Comparison of ENCODE assay signal across 12 mouse cellular contexts in the genomic region with DNA sequence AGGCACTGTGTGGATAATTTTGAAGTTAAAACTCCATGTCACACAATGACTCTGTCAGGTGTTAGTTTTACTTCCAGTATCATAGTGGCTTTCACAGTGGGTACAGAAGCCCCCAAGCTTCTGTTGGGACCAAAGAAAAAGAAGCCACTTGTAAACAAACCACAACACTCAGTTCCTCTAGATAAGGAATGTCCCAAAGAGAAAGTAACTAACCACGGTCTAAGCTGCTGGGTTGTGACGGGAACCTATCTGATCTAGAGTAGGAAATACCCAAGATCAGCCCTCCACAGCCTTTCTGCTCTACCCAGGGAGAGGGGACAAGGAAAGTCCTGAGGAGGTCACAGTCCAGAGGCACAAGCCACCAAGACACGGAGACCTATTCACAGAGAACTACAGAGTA.
DNase-seq lines count a peak whose midpoint lies in the region; ATAC-seq and TF ChIP-seq lines count a peak whose summit lies in the region.
"Had no signal": no experiment of that assay in that cellular context is flagged by ENCODE, and none has a peak within 500 bp of the region (broad histone marks: within the 10 kb centered on the region; RNA-seq: fewer than 3 reads in every experiment).

No protein-coding gene starts in this region.

- H3K27me3 ChIP-seq in heart, embryonic 12.5 days (replicated peaks) = no peaks in the 10 kb centered on the region
- no peaks in the 10 kb centered on the region for H3K27me3 ChIP-seq in erythroblast, embryonic 14.5 days (ENCODE audit: control insufficient read depth)
- no peaks in the 10 kb centered on the region for H3K27me3 ChIP-seq in lung, postnatal 0 days (replicated peaks; ENCODE audit: insufficient read depth, low read length)
- H3K27me3 ChIP-seq: forebrain, embryonic 15.5 days; hindbrain, embryonic 12.5 days had no signal

- TF ChIP-seq EP300 in lung, postnatal 0 days (IDR thresholded peaks at IDR 0.05) = no peak

- peak overlapping the region; percentile 34; the same call in 1 of the 2 replicates for H3K27ac ChIP-seq in heart, embryonic 12.5 days (ENCODE audit: poor library complexity, severe bottlenecking)
- no peak overlapping the region for H3K27ac ChIP-seq in lung, postnatal 0 days (ENCODE audit: low read length)
- H3K27ac ChIP-seq: forebrain, embryonic 15.5 days; hindbrain, embryonic 12.5 days had no signal

- no peaks in the 10 kb centered on the region for H3K9me3 ChIP-seq in heart, embryonic 12.5 days (replicated peaks)
- H3K9me3 ChIP-seq in erythroblast, embryonic 14.5 days (ENCODE audit: control insufficient read depth, low read length) = no peaks in the 10 kb centered on the region
- no peaks in the 10 kb centered on the region for H3K9me3 ChIP-seq in lung, postnatal 0 days (ENCODE audit: low read length)
- H3K9me3 ChIP-seq: forebrain, embryonic 15.5 days; hindbrain, embryonic 12.5 days had no signal

- TF ChIP-seq CTCF in lung, postnatal 0 days (IDR thresholded peaks at IDR 0.05) = no peak

- H3K9ac ChIP-seq in heart, embryonic 12.5 days = no peak overlapping the region
- H3K9ac ChIP-seq in lung, postnatal 0 days (replicated peaks; ENCODE audit: low read depth) = no peak overlapping the region
- H3K9ac ChIP-seq: forebrain, embryonic 15.5 days; hindbrain, embryonic 12.5 days had no signal

- H3K36me3 ChIP-seq in heart, embryonic 12.5 days = no peaks in the 10 kb centered on the region
- no peaks in the 10 kb centered on the region for H3K36me3 ChIP-seq in erythroblast, embryonic 14.5 days (ENCODE audit: control insufficient read depth)
- no peaks in the 10 kb centered on the region for H3K36me3 ChIP-seq in lung, postnatal 0 days (ENCODE audit: insufficient read depth, low read length)
- H3K36me3 ChIP-seq: forebrain, embryonic 15.5 days; hindbrain, embryonic 12.5 days had no signal

- H3K4me1 ChIP-seq in heart, embryonic 12.5 days (replicated peaks) = peaks cover 29% of the 10 kb centered on the region
- H3K4me1 ChIP-seq in erythroblast, embryonic 14.5 days (ENCODE audit: control insufficient read depth) = peaks cover 6% of the 10 kb centered on the region
- no peaks in the 10 kb centered on the region for H3K4me1 ChIP-seq in lung, postnatal 0 days (ENCODE audit: insufficient read depth, low read depth, low read length)

- DNase-seq in heart, adult 18-20 months = no peak
- peak; percentile 21 for DNase-seq in CD4-positive helper T cell, adult 2 months (ENCODE audit: low read depth, low spot score)
- no peak for DNase-seq in lung, postnatal 0 days (ENCODE audit: low spot score)
- DNase-seq in gastrocnemius, adult 8-10 months (ENCODE audit: low spot score in 2 of 2) = no peak
- DNase-seq in frontal cortex, postnatal 10 days (ENCODE audit: low spot score in 2 of 2) = no peak
- DNase-seq: lung, adult 2 months had no signal

- no peak overlapping the region for H3K4me2 ChIP-seq in heart, embryonic 12.5 days
- H3K4me2 ChIP-seq in lung, postnatal 0 days (replicated peaks; ENCODE audit: low read depth, low read length) = no peak overlapping the region
- H3K4me2 ChIP-seq: forebrain, embryonic 15.5 days; hindbrain, embryonic 12.5 days had no signal

- no peak overlapping the region for H3K4me3 ChIP-seq in heart, embryonic 12.5 days
- H3K4me3 ChIP-seq in erythroblast, embryonic 14.5 days (replicated peaks) = peak overlapping the region; percentile 3
- H3K4me3 ChIP-seq in lung, postnatal 0 days (ENCODE audit: low read depth, low read length) = no peak overlapping the region
- H3K4me3 ChIP-seq: forebrain, embryonic 15.5 days; hindbrain, embryonic 12.5 days had no signal

- WGBS in heart, embryonic 12.5 days = 34% methylated on average over 3 of the region's 3 CpGs
- WGBS in lung, postnatal 0 days = 48% methylated on average over 3 of the region's 3 CpGs

- ATAC-seq in heart, embryonic 12.5 days (ENCODE audit: insufficient number of reproducible peaks, low FRiP score) = no peak
- ATAC-seq in megakaryocyte progenitor cell, adult 5-6 weeks (replicated peaks; ENCODE audit: poor library complexity) = peak; percentile 88
- ATAC-seq in lung, postnatal 0 days = no peak
- ATAC-seq: CD4-positive, CD25-positive, alpha-beta regulatory T cell, adult 4 months; forebrain, embryonic 15.5 days had no signal
